Mouse (Mus musculus): ENCODE results near the gene Cep250. TPM values are rescaled to one million over a fixed set of nuclear protein-coding genes. Genes with fewer than 3 reads are reported as not detected.
"Not testable (repeated sequence)": the region's sequence is repeated elsewhere in the genome, so short reads cannot be mapped to it uniquely, and the experiment has no call there.

Gene Cep250
- polyA plus RNA-seq (2017; shearing (Covaris generic)): 10 to 100 TPM; 30.4 to 48.2 (median 47.9) TPM

DNA sequence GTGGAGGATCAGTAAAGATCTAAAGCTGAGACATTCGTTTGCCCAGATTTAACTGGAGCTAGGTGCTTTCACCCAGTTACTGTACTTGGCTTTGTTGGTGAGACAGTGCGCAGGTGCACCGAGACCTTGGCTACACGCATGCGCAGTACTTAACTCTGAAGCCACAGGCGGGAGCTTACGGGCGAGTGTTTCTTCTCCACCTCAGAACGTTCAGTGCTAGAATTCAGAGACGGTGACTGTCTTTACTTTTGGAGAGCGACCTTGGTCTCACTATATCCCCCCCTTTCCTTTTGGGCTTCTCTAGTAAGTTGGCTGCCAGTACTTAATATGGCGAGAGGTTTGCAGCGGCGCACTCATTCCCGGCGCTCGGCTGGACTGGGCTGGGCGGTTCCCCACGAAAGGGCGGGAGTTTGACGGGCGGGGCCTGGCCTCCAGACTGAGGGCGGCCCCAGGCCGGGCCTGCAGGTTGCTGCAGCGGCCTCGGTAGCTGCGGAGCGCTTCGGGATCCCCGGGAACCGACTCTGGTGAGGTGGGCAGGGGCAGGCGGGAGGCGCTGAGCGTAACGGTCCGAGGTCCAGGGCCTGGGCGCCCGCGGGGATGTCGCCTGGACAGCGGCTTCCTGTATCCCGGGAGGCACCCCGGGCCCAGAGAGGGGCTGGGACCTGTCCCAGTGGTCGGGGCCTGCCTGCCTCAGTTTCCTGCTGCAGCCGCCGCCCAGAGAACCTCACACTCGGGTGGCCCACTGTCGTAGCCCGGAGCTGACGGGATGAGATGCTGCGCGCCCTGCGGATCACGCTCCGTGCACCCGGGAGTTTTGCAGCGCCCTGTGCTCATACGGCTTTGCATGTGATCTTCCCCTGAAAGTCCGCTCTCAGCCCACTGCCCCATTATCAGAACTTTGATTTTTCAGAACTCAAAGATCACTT, at the start of gene Cep250:
TSS of gene Cep250 (plus strand) at position 325 of the 926 bp plus-strand sequence.
- ATAC-seq: peak; percentile 93

DNA sequence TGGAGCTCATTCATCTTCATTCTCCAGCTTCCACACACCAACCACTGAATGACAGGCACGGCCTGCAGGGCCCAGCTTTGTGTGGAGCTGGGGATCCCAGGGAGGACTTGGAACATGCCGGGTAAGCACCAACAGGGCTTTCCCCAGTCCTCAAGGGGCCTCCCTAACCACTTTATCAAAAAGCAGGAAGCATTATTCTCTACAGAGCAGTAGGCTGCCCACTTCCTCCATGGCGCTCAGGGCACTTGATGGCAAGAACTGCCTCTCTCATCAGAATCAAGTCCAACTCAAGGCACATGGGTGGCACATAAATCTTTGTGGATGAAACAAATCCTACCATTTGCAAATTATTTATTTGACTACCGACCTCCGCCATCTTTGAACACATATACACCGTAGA, 41.6 kb upstream of the Cep250 start:
- no peak for ATAC-seq

DNA sequence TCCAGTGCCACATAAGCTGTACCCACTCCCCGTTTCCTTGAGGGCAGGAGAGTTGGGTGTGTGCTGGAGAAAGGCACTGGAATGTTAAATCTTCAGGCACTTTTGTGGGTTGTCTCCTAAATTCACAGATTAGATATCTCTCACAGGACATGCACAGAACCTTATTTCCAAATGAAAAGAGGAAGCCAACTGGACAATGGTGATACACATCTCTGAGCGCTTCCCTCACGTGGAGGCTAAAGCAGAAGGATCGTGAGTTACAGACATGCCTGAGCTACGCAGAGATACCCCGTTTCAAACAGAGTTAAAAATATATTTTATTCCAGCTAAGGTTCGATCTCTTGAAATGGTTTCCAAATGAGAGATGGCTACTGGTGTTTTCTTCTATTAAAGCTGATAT, 33.1 kb upstream of the Cep250 start:
- no peak for ATAC-seq

DNA sequence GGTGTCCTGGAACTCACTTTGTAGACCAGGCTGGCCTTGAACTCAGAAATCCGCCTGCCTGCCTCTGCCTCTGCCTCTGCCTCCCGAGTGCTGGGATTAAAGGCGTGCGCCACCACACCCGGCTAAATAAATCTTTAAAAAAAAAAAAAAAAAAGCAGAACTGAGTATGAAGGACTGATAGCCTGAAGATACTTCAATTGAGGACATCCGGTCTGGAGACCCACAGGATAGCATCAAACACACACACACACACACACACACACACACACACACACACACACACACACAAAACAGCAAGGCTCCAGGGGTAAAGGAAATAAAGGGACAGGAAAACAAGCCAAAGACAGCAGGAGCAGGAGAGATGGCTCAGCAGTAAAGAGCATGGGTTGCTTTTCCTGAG, 31.0 kb upstream of the Cep250 start:
- not testable (repeated sequence) for ATAC-seq

DNA sequence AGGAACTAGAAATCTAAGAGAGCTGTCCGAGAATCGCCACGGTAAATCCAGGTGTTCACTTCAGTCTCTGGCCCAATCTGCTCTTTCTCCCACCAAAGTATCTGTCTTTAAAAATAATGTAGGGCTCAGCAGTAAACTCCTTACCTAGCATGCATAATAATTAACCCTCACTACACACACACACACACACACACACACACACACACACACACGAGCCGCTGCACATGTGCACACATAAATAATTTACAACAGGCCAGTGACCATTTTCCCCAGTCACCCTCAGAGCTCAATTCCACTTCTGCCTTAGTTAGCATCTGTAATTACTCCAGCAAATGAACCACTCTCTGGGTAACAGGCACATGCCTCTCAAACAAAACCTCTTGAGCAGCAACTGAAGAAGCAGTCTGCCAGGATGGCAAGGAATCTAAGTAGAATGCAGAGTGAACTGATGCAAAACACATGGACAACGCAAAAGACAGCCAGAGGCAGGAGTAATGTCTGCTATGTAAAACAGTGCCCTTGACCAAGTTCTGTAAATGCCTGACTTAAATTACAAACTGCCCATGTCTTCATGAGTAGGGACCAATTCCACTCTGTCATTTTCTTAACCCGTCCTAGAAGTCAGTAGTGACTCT, 27.4 kb upstream of the Cep250 start:
- ATAC-seq: no peak

DNA sequence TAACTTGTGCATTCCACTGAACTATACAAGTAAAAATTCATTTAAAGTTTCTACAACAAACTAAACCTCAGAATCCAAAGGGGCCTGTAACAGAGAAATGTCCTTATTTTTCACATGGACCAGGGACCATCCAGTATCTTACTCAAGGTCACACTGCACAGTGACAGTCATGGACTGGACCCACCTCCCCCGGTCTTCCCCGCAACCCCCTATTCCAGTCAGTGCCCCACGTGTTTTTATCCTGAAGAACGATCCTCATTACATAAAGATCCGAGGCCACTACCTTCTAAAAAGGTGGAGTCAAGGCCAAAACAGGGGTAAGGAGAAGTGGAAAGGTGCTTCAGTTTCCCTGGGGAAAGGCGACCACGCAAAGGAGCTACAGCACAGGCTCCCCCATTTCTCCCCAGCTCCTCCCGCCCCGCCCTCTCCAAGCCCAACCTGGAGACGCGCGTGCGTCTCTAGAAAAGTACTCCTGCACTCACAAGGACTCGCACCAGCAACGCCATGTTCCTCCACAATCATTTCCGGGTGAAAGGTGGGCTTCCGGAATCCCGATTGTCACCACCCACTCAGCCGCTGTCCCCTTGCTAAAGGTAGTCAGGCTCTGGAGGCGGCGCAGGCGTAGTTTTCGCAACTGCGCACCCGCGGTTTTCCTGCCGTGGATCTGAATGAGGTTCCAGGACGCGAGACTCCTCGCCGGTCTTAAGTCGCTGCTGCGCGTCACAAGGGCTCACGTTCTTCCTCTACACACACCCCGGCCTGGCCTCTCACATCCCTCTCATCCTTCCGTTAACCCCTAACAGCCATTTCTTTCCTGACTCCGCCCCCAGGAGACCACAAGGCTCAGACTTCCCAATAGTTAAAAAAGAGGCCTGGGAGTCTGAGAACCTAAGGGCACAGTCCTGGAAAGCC, 26.5 kb upstream of the Cep250 start, which contains the start of gene Uqcc1:
TSS of gene Uqcc1 (minus strand) at position 780 of the 912 bp plus-strand sequence.
- ATAC-seq: peak; percentile 96

DNA sequence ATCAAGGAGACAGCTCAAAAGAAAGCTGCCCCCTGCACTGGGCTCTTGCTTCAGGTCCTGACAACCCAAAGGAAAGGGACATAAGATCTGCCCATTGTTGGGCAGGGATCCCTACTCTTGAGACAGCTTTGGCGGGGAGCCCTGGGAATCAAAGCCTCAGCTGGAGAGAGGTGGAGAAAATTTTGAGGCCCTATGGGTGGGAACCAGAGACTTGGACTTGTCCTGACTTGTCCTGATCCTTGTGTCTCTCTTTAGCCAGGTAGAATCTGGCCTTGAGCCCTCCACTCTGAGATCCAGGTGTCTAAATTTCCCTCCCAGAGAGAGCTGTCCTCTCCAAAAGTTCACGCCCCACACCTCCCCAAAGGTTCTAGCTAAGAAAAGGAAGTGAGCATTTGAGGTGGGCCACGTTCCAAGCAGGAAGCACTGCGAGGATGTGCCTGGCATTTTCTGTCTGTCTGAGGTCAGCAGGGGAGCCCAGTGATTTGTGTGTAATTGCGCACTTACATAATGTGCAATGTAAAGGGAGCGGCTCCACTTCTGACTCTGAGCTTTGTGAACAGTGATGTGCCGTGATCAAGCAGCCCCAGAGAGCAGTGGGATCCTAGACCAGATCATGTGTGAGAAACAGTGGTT, 16.2 kb upstream of the Cep250 start:
- ATAC-seq: no peak

DNA sequence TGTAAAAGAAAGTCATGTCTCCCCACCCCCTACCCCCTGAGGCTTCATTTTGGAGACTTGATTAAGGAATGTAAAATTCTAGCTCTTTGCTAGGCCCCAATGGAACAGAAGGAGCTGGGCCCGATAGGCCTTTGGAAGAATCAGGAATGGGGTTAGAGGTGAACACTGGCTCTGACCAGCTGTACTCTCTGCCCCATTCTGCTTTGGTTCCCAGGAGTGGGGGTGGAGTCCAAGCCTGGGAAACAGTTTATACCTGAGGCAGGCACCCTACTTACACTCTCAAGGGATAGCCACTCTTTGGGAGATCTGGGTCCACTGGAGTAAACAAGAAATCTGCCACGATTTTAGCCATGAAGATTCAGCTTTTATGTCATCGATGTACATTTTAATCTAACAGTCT, 15.6 kb upstream of the Cep250 start, which contains the start of gene Gm15557:
TSS of gene Gm15557 (plus strand) at position 48 of the 400 bp plus-strand sequence.
- ATAC-seq: no peak

DNA sequence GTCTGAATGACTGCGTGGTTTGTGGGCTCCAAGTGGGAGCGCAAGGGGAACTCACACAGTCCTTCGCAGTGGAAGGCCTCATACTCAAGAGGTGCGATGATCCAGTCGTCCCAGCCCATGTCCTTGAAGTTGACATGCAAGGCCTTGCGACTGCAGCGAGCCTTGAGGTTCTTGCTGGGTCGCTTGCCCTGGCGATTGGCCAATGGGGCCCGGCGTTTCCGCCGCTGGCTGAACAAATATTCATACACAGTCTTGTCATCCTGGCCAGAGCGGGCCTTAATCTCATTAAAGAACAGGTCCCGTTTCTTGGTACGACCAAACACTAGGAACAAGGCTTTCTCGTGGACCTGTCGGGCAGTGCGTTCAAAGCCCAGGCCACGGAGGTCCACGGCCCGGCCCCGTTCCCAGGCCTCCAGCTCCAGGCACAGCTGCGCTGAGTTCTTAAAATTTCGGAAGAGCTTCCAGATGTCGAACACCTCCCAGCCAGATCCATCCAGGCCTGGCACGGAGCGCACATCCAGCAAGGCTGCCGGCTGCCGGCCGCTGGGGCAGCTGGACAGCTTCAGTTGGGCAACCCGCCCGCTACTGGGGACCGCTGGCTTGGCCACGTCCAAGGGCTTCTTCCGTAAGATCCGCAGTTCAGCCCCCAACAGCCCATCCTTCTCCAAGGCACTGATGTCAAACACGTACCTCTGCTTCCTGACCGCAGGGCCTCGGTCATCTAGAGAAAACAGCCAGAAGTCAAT, 14.4 kb upstream of the Cep250 start:
- ATAC-seq: no peak

DNA sequence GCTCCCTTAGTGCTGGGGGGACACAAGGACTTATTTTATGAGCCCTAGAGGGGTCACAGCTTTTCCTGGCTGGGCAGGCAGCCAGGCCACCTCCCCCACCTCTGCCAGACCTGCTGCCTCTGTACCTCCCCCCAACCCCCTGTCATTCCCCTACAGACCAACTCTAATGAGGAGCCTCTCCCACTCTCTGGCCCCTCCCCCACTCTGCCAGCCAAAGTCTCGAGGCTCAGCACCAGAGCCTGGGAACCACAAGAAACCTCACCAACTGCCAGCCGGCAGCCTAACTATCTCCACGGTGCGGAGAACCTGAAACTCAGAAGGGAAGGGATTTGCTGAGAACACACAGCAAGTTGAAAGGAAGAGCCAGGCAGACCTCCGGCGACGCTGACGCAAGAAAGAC, 12.8 kb upstream of the Cep250 start:
- no peak for ATAC-seq

DNA sequence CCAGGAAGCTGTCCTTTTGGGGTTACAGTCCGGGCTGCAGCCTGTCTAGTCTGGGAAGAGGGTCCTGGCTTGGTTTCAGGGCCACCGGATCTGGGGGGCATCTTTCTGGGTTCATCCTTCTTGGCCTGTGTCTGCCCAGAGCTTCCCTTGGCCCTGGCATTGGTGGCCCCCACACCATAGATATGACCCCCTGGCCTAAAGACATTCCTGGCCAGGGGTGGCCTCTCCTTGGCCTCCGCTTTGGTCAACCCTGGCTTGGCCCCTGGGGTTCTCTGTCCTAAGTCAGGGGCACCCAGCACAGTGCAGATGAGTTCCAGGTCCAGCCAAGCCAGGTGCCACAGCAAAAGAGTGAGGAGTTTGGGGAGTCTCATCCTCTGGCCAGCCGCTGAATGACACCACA, 11.6 kb upstream of the Cep250 start:
- ATAC-seq: no peak

DNA sequence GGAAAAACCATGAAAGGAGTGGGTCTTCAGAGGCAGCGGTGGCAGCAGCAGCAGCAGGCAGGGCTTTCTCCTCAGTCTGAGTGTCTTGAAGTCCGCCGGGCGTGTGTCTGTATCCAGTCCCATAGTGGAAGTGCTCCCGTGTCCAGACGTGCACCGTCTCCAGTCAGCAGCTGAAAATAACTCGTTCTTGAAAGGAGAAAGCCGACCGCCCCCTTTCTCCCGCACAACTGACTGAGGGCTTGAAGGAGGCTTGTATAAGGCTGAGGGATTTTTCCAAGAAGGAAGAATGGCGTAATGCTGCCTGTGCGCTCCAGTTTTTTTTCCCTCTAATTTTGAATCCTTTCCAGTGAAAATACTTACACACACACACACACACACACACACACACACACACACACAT, 11.1 kb upstream of the Cep250 start, which contains the start of gene Gdf5:
TSS of gene Gdf5 (minus strand) at position 244 of the 400 bp plus-strand sequence.
- ATAC-seq: no peak

DNA sequence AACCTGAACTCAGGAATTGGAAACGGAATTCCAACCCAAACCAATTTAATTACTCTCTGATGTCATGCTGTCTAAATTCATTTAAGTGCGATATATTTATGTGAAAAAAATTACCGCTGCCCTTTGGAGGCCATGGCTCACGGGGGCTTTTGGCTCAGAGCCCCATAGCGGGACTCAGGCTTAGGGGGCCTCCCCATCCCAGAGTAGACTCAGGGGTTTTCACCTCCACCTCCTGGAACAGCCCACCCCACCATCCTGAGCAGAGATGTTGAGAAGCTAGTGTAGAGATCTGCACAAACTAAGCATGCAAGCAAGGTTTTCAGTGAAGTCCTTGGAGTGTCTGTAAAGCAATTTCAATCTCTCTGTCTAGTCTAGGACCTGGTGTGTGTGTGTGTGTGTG, 10.7 kb upstream of the Cep250 start:
- no peak for ATAC-seq

DNA sequence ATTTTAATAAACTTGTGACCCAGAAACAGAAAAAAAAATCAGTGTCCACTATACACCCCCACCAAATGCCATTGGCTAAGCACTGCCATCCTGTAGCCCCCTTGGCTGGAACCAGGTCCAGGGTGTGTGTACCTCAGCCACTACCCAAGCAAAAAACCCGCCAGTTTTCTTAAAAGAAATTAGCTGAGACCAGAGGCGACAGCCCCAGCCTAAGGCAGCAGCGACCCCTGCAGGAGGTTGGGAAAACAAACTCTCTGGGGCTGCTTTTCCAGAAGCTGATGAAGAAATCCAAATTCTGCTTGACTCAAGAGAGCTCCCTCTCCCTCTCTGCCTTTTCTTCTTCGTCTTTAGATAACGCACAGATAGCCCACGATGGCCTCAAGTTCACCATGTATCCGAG, 10.2 kb upstream of the Cep250 start:
- peak; percentile 38 for ATAC-seq

DNA sequence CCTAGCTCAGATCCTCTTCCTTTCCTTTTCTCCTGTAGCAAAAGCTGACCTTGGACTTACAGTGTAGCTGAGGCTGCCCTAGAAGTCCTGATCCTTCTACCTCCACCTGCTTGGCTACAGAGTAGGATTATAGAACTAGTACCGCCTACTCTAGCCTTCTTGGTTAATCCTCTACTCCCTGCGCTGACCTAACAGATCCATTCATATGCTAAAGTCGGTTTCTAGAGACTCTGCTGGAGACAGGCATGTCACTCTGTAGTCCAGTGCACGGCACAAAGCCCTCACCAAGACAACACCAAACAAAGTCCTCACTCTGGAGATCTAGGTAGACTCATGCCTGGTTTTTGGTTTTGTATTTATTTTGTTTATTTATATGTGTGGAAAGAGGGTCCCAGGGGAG, 9.8 kb upstream of the Cep250 start:
- no peak for ATAC-seq

DNA sequence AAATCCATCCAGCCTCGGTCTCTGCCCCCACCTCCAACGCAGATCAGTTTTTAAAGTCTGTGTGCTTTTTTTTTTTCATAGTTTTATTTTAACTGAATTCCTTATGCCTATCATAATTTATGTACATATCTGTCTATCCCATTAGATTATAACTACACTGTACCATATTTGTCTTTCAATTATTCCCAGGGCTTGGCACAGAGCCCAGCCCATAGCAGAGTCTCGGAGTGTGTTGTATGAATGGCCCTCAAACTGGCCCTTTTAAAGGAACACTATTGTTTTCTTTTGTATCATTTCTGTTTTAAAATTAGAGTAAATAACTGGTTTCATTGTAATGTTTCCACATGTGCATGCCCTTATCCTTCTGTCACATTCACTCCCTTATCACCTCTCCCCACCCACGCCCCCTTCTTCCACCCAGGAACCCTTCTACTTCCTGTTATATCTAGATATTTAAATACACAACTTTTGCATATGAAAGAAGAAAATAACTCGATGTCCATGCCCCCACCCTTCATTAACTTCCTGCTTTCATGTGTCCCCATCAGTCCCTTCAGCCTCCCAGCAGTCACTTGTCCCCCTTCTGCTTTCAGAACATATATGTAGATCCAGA, 8.8 kb upstream of the Cep250 start:
- ATAC-seq: no peak

DNA sequence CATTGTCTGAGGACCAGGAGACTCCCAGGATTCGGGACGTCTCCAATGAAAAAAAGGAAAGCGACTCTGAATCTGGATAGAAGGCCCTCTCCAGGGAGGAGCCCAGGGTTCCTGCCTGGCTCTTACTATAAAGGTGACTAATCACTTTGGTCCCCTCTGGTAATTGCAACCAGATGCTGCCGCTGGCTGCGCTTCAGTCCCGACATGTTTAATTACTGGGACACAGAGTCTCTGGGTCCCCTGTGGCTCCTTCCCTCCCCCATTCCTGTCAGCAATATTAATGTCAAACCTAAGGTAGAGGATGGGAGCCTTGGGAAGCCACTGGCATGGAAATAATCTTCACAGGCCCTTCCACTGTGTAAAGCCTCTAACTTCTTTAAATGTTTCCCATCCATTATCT, 6.9 kb upstream of the Cep250 start:
- ATAC-seq: no peak

DNA sequence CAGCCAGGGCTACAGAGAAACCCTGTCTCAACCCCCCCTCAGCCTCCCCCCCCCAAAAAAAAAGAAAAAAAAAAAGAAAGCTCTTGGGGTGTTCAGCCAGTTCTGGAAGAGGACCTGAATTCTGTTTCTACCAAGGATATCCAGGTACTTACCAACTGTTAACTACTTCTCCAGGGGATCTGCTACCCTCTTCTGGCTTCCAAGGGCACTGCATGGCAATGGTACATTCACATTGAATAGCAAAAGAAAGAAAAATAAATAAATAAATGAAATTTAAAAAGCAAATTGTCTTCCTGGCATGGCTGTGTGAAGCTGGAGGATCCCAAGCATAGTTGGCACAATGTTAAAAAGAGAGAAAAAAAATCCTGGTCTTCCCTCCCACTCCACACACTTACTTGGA, 4.3 kb upstream of the Cep250 start:
- no peak for ATAC-seq

DNA sequence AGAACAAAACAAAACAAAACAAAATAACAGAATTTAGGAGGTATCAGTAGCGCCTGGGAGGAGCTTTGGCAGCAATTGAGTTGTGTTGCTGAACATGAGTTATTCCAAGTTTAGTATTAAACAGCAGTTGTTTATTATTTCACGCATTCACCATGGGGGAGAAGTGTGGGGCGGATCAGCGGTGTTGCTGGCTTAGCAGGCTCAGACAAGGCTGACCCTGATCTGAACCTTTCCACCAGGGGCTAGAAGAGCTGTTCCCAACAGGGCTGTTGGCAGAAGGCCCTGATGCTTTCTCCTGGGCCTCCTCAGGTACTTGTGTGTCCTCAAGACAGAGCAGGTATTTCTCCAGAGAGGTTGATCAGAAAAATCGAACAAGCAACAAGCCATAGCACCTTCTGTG, 3.7 kb downstream of the Cep250 start:
- no peak for ATAC-seq

DNA sequence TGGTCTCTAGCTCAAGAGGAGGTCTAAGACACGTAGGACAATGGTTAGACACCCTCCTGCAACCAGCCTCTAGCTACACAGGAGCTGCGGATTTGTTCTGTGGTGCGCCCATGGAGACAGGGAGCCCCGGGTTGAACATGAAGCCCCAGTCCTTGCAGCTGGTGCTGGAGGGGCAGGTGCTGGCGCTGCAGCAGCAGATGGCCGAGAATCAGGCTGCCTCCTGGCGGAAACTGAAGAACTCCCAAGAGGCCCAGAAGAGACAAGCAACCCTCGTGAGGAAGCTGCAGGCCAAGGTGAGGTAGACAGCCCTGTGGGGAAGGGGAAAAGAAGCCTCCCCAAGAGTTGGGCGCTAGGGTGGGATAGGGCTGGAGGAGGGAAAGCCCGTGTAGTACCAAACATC, 5.6 kb downstream of the Cep250 start:
- ATAC-seq: no peak

DNA sequence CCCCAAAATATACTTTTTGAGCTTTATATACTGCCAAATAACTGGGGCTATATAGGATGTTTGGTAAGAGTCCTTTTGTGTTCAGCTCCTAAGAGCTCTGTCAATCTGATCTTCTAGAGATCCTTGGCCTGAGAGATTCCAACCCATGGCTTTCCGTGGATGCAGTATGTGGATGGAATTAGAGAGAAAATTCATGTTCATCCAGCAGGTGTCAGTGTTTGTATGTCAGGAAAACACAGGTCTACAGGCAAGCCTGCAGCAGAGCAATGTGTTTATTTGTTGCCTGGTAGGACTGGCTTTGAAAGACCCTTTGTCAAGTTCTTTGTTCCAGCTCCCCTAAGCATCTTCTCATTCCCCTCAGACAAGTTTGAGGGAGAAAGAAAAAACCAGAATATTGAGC, 6.7 kb downstream of the Cep250 start:
- ATAC-seq: no peak
